Mouse (Mus musculus) cerebellum, adult 2 months (tissue): Measurements from ENCODE around the gene Ier5l. TPM values are rescaled to one million over a fixed set of nuclear protein-coding genes. Genes with fewer than 3 reads are reported as not detected.

ENCODE experiments used
- DNase-seq, 2 experiments: peaks; one replicate each; pipeline ENCODE4 v3.0.0; 2021
- H3K27ac ChIP-seq: fragments of 200-500 bp; 2 replicates; pipeline ENCODE4 v1.5.1; 2012; ENCODE audit warnings: low read length, control low read depth, inconsistent platforms; ENCODE audit not compliant: insufficient read depth
- H3K27me3 ChIP-seq: fragments of 200-500 bp; 2 replicates; pipeline ENCODE4 v1.6.1; 2012; ENCODE audit warnings: inconsistent platforms, mild to moderate bottlenecking, low read length, moderate library complexity; ENCODE audit not compliant: control insufficient read depth, insufficient read depth
- H3K4me1 ChIP-seq: fragments of 200-500 bp; 2 replicates; pipeline ENCODE4 v1.6.1; 2011; ENCODE audit warnings: low read length; ENCODE audit not compliant: control insufficient read depth, insufficient read depth
- H3K4me3 ChIP-seq: fragments of 200-500 bp; replicated peaks from 2 replicates; pipeline ENCODE3; 2011; ENCODE audit warnings: mild to moderate bottlenecking, low read depth, low read length, control low read depth; ENCODE audit not compliant: insufficient read depth
- CTCF ChIP-seq: fragments of 200-500 bp; IDR thresholded peaks from 2 replicates; pipeline ENCODE4 v1.5.1; 2011; ENCODE audit warnings: low read depth, mild to moderate bottlenecking, control low read depth, low read length, moderate library complexity, borderline replicate concordance; ENCODE audit not compliant: insufficient read depth
- POLR2A ChIP-seq: fragments of 200-500 bp; IDR thresholded peaks from 2 replicates; pipeline ENCODE4 v1.6.1; 2011; ENCODE audit warnings: low read length, control low read depth, borderline replicate concordance; ENCODE audit not compliant: insufficient read depth
- WGBS: fragments of 180-500 bp; shearing (Covaris S2); methylation state at CpG from one replicate; pipeline ENCODE4 v1.1.7; 2018; 5-methylcytosine and 5-hydroxymethylcytosine counted together
- polyA plus RNA-seq: library from polyadenylated mRNA; depleted of rRNA; stranded (reverse); fragments of >200 nt; gene quantifications from 2 replicates; pipeline ENCODE4 v1.2.3, GENCODE M21; 2012

Ier5l gene
- polyA plus RNA-seq, 1 experiment: 7.5 TPM

DNA sequence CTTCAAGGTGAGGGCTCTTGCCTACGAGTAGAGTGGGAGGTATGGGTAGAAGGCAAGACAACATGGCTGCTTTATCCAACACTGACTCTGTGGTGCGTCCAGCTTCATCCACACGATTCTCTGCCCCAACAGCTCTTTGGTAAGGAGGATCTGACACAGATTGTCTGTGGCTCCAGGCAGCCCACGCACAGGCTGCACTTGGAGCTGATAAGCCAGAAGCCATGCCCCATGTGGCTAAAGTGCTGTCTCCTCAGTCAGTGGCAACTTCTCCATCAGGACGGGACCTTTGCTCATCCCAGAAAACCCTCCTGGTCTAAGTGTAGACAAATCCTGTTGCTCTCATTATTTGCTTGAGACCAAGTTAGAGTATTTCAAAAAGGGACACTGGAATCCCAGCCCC lies 19.4 kb downstream of the Ier5l start:
- TF ChIP-seq CTCF (no peak), POLR2A (no peak)
- peaks cover 5% of the 10 kb centered on the region; the same call in 1 of the 2 replicates for H3K4me1 ChIP-seq
- no peaks in the 10 kb centered on the region for H3K27me3 ChIP-seq
- no peak for DNase-seq
- no peak overlapping the region for H3K27ac ChIP-seq
- WGBS: 64% methylated on average over 5 of the region's 5 CpGs
- H3K4me3 ChIP-seq: no peak overlapping the region

DNA sequence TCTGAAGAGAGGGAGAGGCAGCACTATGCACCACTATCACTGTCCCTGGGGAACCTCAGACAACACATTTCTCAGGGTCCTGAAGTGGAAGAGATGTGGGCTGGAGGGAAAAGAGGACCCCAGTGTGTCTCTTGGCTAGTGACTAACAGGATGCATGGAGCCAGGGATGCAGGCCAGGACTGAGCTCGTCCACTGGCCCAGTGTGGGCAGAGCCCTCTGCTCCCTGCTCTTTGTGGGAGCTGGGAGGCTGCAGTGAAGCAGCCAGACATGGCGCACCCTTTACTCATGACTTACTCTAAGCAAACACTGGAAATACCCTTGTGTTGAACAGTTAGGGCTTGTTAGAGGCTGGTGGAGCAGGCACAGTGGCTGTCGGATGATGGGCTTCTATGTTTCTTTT lies 20.4 kb downstream of the Ier5l start:
- WGBS: 68% methylated on average over 3 of the region's 3 CpGs
- H3K4me1 ChIP-seq: peaks cover 5% of the 10 kb centered on the region
- no peaks in the 10 kb centered on the region for H3K27me3 ChIP-seq
- TF ChIP-seq CTCF (no peak), POLR2A (no peak)
- no peak overlapping the region for H3K27ac ChIP-seq
- no peak overlapping the region for H3K4me3 ChIP-seq
- DNase-seq: no peak

DNA sequence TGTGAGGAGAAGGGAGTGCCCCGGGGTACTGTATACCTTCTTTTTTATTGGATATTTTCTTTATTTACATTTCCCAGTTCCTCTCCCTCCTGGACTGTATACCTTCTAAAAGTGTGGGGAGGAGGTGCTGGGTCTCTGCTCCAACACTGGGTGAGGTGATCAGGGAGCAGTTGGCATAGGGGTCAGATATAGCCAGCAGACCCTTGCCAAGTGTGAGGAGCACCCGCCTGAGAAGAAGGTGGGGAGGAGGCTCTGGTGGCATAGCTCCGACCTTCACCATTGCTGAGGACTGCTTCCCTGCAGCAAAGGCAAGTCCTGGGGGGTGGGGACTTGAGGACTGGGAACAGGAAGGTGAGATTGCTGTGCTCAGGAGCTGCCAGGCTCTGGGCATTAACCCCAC lies 22.5 kb downstream of the Ier5l start:
- TF ChIP-seq CTCF (no peak), POLR2A (no peak)
- no peak overlapping the region for H3K27ac ChIP-seq
- H3K4me3 ChIP-seq: no peak overlapping the region
- no peaks in the 10 kb centered on the region for H3K27me3 ChIP-seq
- 80% methylated on average over 3 of the region's 3 CpGs for whole genome bisulfite sequencing
- DNase-seq: no peak
- H3K4me1 ChIP-seq: peaks cover 21% of the 10 kb centered on the region

DNA sequence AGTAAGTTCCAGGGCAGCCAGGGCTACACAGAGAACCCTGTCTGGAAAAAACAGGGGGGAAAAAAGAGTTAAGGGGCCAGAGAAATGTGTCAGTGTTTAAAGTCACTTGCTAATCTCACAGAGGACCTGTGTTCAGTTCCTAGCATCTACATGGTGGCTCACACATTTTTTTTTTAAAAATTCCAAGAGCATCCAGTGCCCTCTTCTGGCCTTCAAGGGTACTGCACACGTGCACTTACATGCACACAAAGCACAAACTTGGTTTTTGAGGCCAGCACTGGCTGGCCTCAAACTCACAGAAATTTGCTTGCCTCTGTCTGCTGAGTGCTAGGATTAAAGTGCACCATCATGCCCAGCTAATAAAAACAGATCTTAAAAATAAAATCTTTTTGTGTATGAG lies 23.5 kb downstream of the Ier5l start:
- H3K4me1 ChIP-seq: peaks cover 30% of the 10 kb centered on the region
- no peak for DNase-seq
- no peak overlapping the region for H3K4me3 ChIP-seq
- H3K27me3 ChIP-seq: no peaks in the 10 kb centered on the region
- 71% methylated on average over 1 of the region's 1 CpGs for WGBS
- H3K27ac ChIP-seq: no peak overlapping the region
- TF ChIP-seq POLR2A: no peak
- peak; percentile 25; the same call in 1 of the 2 replicates for TF ChIP-seq CTCF

DNA sequence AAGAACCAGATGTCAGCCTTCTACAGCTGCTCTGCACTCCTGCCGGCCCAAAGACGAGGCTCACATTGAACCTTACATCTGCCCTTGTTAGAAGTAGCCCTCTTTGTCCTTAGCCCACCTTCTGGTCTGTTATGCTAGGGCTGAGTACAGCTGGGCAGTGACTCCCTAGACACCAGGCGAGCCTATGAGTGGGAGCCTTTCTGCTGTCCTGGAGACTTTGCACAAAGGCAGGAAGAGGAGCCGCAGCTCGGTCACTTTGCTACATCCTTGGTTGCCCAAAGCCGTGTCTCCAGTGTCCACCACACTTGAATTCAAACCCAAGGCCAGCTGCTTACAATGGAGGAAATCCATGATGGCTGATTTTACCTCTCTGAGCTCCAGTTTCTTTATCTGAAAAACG lies 25.6 kb downstream of the Ier5l start:
- TF ChIP-seq CTCF (no peak), POLR2A (no peak)
- Histone ChIP-seq H3K27me3 (no peaks in the 10 kb centered on the region), H3K4me3 (no peak overlapping the region), H3K27ac (peak overlapping the region; percentile 63; the same call in 1 of the 2 replicates), H3K4me1 (peaks cover 29% of the 10 kb centered on the region)
- 72% methylated on average over 7 of the region's 7 CpGs for WGBS
- DNase-seq: no peak

DNA sequence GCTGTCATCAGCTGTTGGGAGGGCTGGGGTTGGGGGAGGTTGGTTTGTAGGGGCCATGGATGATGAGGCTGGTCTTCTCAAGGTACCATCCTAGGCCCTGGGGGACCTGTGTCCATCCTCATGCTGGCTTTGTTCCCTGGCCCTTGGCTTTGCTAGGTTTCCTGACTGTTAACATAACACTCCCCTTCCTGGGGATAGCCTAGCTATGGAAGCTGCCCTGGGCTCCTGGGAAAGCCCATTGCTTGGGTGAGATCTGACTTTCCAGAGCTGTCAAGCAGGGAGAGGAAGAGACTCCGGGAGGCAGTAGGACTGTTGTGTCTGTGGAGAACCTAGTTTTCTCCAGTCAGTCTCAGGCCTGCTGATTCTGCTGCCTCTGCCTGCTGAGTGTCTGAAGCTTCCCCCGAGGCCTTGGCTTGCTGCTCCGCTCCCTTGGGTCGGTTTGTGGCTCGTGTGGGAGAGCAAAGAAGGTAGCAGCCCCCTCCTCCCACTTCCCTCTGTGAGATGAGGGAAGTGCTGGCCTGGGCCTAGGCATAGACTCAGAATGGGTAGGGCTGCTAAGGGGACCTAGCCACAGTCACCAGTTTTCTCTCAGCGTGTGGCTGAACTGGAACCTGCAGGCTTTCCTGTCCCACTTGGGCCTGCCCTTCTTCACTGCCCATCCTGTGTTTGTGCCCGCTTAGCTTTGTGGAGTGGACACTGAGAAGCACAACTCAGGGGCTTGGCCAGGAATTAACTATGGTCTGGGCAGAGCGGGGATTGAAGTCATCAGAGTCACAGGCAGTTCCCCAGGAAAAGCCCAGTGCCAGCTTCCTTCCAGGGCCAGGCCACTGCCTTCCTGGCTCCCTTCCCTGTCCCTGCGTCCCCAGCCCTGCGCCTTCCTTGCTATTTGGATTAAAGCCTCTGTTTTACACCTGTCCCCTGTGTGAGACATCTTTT lies 26.9 kb downstream of the Ier5l start:
- 12% methylated on average over 10 of the region's 10 CpGs for WGBS
- peaks cover 40% of the 10 kb centered on the region for H3K4me1 ChIP-seq
- no peak for TF ChIP-seq CTCF
- TF ChIP-seq POLR2A: no peak
- peak; percentile 70 to 80 for DNase-seq
- H3K27ac ChIP-seq: peak overlapping the region; percentile 63
- no peak overlapping the region for H3K4me3 ChIP-seq
- H3K27me3 ChIP-seq: no peaks in the 10 kb centered on the region

DNA sequence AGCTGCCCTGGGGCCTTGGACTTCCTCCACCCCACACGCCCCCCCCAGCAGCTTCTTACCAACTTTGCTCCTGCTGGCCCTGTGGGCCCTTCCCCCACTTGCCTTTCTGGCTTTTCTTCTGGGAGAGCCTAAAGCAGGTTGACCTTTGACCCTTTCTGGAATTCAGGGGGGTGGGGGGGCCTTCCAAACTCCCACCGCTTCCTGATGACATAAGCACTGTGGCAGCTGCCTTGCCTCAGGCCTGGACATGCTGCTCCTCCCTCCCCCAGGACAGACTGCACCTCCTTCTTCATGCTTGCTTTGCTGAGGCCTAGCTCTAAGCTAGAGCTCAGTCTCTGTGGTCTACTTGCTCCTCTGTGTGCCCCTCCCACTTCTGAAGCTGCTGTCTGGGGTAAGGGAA lies 28.7 kb downstream of the Ier5l start:
- DNase-seq: no peak
- TF ChIP-seq CTCF (no peak), POLR2A (no peak)
- Histone ChIP-seq H3K4me1 (peaks cover 54% of the 10 kb centered on the region), H3K27ac (no peak overlapping the region), H3K4me3 (no peak overlapping the region), H3K27me3 (no peaks in the 10 kb centered on the region)
- 78% methylated on average over 2 of the region's 2 CpGs for WGBS

DNA sequence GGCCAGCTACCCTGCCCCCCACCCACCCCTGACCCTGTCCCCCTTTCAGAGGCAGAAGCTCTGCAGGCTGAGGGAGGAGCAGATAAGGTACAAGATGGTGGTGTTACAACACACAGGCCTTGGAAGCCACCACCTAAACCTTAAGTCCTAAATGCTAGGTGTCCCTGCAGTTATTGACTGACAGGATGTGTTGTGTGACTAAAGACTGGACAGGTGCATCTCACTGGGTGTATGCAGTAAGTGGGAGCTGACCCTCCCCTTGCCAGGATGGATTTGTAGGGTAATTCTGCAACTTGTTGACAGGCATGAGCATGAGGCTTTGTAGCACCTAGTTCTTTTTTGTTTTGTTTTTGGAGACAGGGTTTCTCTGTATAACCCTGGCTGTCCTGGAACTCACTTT lies 29.6 kb downstream of the Ier5l start:
- Histone ChIP-seq H3K27me3 (no peaks in the 10 kb centered on the region), H3K4me1 (peaks cover 58% of the 10 kb centered on the region), H3K27ac (no peak overlapping the region), H3K4me3 (no peak overlapping the region)
- TF ChIP-seq POLR2A (no peak), CTCF (no peak)
- DNase-seq: no peak
